Mouse (Mus musculus): ENCODE measurements at regions not wholly inside any gene's neighbourhood (a gene's known extent, or its start where the extent isn't known, plus 50 kb on each side); places are given as distances from the start of the nearest gene placed in this dataset.

- TF ChIP-seq CTCF (IDR thresholded peaks at IDR 0.05) = no peak
- TF ChIP-seq EP300 (IDR thresholded peaks at IDR 0.05) = no peak
Observed at GRCm38 (mm10) chr11:34153749-34154525, 54.0 kb downstream of the Foxi1 start.

All from lung, postnatal 0 days (tissue).